Mouse (Mus musculus): ENCODE results near the gene Mrpl28. TPM values are rescaled to one million over a fixed set of nuclear protein-coding genes. Genes with fewer than 3 reads are reported as not detected.

The Mrpl28 gene
- total and polyA plus RNA-seq, 3 experiments = 90.5 to 161 (median 148) TPM

DNA sequence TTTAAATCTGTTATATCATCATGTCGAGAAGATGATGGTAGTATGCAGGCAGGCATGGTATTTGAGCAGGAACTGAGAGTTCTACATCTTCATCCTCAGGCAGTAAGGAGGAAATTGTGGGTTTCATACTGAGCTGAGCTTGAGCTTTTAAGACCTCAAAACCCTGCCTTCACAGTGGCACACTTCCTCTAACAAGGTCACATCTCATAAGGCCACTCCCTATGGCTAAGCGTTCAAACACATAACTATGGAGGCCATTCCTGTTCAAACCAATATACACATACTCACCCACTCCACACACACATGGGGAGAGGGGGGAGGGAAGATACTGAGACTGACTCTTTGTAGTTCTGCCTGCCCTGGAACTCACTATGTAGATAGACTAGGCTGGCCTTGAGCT lies 44.7 kb downstream of the Mrpl28 start:
- peak; percentile 83 for DNase-seq (ENCODE audit: extremely low read depth)
- in situ Hi-C loops (cut with MboI; ENCODE audit: low pct_ligation_motif_present, low pct_unique_long_range_greater_than_20kb, low sequenced_read_pairs) = no loop called here
- peaks cover 29 to 43% of the 10 kb centered on the region in 2 experiments for H3K4me1 ChIP-seq (ENCODE audit: control insufficient read depth in 1 of 2, insufficient read depth in 2 of 2)
- dilution Hi-C loops (cut with MboI; ENCODE audit: extremely low pct_ligation_motif_present, extremely low pct_unique_long_range_greater_than_20kb, low sequenced_read_pairs) = no loop called here
- H3K27me3 ChIP-seq (replicated peaks) = no peaks in the 10 kb centered on the region
- H3K4me3 ChIP-seq (replicated peaks in 1 of 3; ENCODE audit: low read depth in 2 of 3, low read length in 2 of 3, poor library complexity in 1 of 3) = no peak overlapping the region
- H3K9ac ChIP-seq (ENCODE audit: insufficient read depth, low read depth) = no peak overlapping the region; the same call in 1 of the 2 replicates
- peak overlapping the region; percentile 55 for H3K27ac ChIP-seq (ENCODE audit: insufficient read depth, low read depth)
- TF ChIP-seq MAX (IDR thresholded peaks at IDR 0.05; ENCODE audit: low read length) = peak; percentile 49; the same call in 1 of the 2 replicates
- TF ChIP-seq MAFK (IDR thresholded peaks at IDR 0.05; ENCODE audit: insufficient replicate concordance, low read length) = peak; percentile 62
- no peak for TF ChIP-seq UBTF (IDR thresholded peaks at IDR 0.05; ENCODE audit: low read depth, low read length)
- TF ChIP-seq USF2 (conservative IDR thresholded peaks at IDR 0.05; ENCODE audit: low read depth, low read length) = no peak
- TF ChIP-seq ELF1 (IDR thresholded peaks at IDR 0.05; ENCODE audit: low read depth, low read length) = peak; percentile 70
- TF ChIP-seq KAT2A (IDR thresholded peaks at IDR 0.05; ENCODE audit: insufficient replicate concordance, low read length) = no peak
- TF ChIP-seq JUN (IDR thresholded peaks at IDR 0.05; ENCODE audit: insufficient read depth, low read depth, low read length) = peak; percentile 46; the same call in 1 of the 2 replicates
- TF ChIP-seq CHD2 (IDR thresholded peaks at IDR 0.05; ENCODE audit: low read length) = no peak; the same call in 1 of the 2 replicates
- TF ChIP-seq BHLHE40 (IDR thresholded peaks at IDR 0.05; ENCODE audit: low read depth, low read length) = peak; percentile 77
- peak; percentile 54; the same call in 1 of the 2 replicates for TF ChIP-seq TCF12 (IDR thresholded peaks at IDR 0.05; ENCODE audit: low read depth, low read length)
- peak; percentile 97 for TF ChIP-seq EP300 (IDR thresholded peaks at IDR 0.05; ENCODE audit: low read length)
- TF ChIP-seq GABPA (IDR thresholded peaks at IDR 0.05; ENCODE audit: insufficient replicate concordance, low read depth, low read length) = no peak
- no peak for TF ChIP-seq HCFC1 (IDR thresholded peaks at IDR 0.05; ENCODE audit: low read depth, low read length)
- TF ChIP-seq ZMIZ1 (IDR thresholded peaks at IDR 0.05; ENCODE audit: low read depth, low read length) = no peak
- peak; percentile 82; the same call in 1 of the 2 replicates for TF ChIP-seq MYC (IDR thresholded peaks at IDR 0.05; ENCODE audit: low read depth, low read length)
- TF ChIP-seq ZNF384 (IDR thresholded peaks at IDR 0.05; ENCODE audit: low read depth, low read length) = no peak
- TF ChIP-seq MAZ (IDR thresholded peaks at IDR 0.05; ENCODE audit: low read depth, low read length) = 0 out of 2 replicates have a peak, but pooled peaks have one; percentile 24
- no peak for TF ChIP-seq ZC3H11A (IDR thresholded peaks at IDR 0.05; ENCODE audit: low read depth, low read length)
- TF ChIP-seq POLR2A (IDR thresholded peaks at IDR 0.05; ENCODE audit: low read depth, low read length) = no peak
- no peak for TF ChIP-seq USF1 (IDR thresholded peaks at IDR 0.05; ENCODE audit: low read depth, low read length)
- peak; percentile 43; the same call in 1 of the 2 replicates for TF ChIP-seq MXI1 (IDR thresholded peaks at IDR 0.05; ENCODE audit: low read depth, low read length)
- no peak for TF ChIP-seq POLR2AphosphoS2 (IDR thresholded peaks at IDR 0.05; ENCODE audit: low read depth, low read length)
- no peak for TF ChIP-seq PAX5 (IDR thresholded peaks at IDR 0.05; ENCODE audit: low read length)
- no peak for TF ChIP-seq NRF1 (IDR thresholded peaks at IDR 0.05; ENCODE audit: low read depth, low read length)
- no peak for TF ChIP-seq MEF2A (IDR thresholded peaks at IDR 0.05; ENCODE audit: borderline replicate concordance, low read depth, low read length)
- TF ChIP-seq TBP (conservative IDR thresholded peaks at IDR 0.05; ENCODE audit: low read depth, low read length) = peak; percentile 47
- TF ChIP-seq RAD21 (IDR thresholded peaks at IDR 0.05; ENCODE audit: low read depth, low read length) = no peak
- no peak for TF ChIP-seq ZKSCAN1 (IDR thresholded peaks at IDR 0.05; ENCODE audit: borderline replicate concordance, low read depth, low read length)
- TF ChIP-seq CHD1 (IDR thresholded peaks at IDR 0.05; ENCODE audit: low read depth, low read length) = no peak
- TF ChIP-seq RCOR1 (conservative IDR thresholded peaks at IDR 0.05; ENCODE audit: low read depth, low read length) = peak; percentile 24; the same call in 1 of the 2 replicates
- no peak for TF ChIP-seq NELFE (IDR thresholded peaks at IDR 0.05; ENCODE audit: low read depth, low read length)
- peak; percentile 91 for TF ChIP-seq IRF4 (IDR thresholded peaks at IDR 0.05; ENCODE audit: low read depth, low read length)
- TF ChIP-seq ETS1 (conservative IDR thresholded peaks at IDR 0.05; ENCODE audit: low read depth, low read length) = peak; percentile 36
- TF ChIP-seq SMC3 (IDR thresholded peaks at IDR 0.05; ENCODE audit: low read depth, low read length) = no peak
- no peak; the same call in 1 of the 2 replicates for TF ChIP-seq JUND (conservative IDR thresholded peaks at IDR 0.05; ENCODE audit: low read depth, low read length)
- TF ChIP-seq SIN3A (IDR thresholded peaks at IDR 0.05; ENCODE audit: low read length) = no peak; the same call in 1 of the 2 replicates
- TF ChIP-seq CTCF (conservative IDR thresholded peaks at IDR 0.05 in 1 of 2, IDR thresholded peaks at IDR 0.05 in 1 of 2; ENCODE audit: low read depth in 2 of 2, low read length in 2 of 2) = no peak
- no peak for TF ChIP-seq E2F4 (IDR thresholded peaks at IDR 0.05; ENCODE audit: insufficient replicate concordance, low read depth, low read length)
- H3K4me2 ChIP-seq (ENCODE audit: insufficient read depth, low read depth, poor library complexity, severe bottlenecking) = peak overlapping the region; percentile 1; the same call in 1 of the 2 replicates
- H3K9me3 ChIP-seq (replicated peaks; ENCODE audit: low read length) = no peaks in the 10 kb centered on the region
- peaks cover 4 to 53% of the 10 kb centered on the region in 2 experiments for H3K36me3 ChIP-seq (replicated peaks in 1 of 2; ENCODE audit: control insufficient read depth in 1 of 2, insufficient read depth in 1 of 2, low read length in 1 of 2)
- H3K79me2 ChIP-seq (replicated peaks; ENCODE audit: control insufficient read depth, extremely low read depth, insufficient read depth, poor library complexity, severe bottlenecking) = peaks cover 5% of the 10 kb centered on the region; the same call in 1 of the 2 replicates
